Mouse (Mus musculus): Measurements from ENCODE around the gene Kcnj6. TPM values are rescaled to one million over a fixed set of nuclear protein-coding genes. Genes with fewer than 3 reads are reported as not detected.

Gene Kcnj6
- total RNA-seq, 2 experiments from 2014 or later = 60.7 TPM

- peak in 1 of 2 experiments; percentile 35 for DNase-seq (ENCODE audit: low spot score in 2 of 2)
These were observed 64.8 kb downstream of the Kcnj6 start for GRCm38 (mm10) chr16:94932702-94933101.

GRCm38 (mm10) chr16:94931343-94932301 lies 65.9 kb downstream of the Kcnj6 start:
- peak; percentile 49 to 61 for DNase-seq (ENCODE audit: low spot score in 2 of 2)

- DNase-seq (ENCODE audit: low spot score in 2 of 2) = no peak
These were observed 72.1 kb downstream of the Kcnj6 start for GRCm38 (mm10) chr16:94925364-94925763.

GRCm38 (mm10) chr16:94919177-94919576 lies 78.3 kb downstream of the Kcnj6 start:
- peak in 1 of 2 experiments; percentile 29 for DNase-seq (ENCODE audit: low spot score in 2 of 2)

- DNase-seq (ENCODE audit: low spot score in 2 of 2) = peak in 1 of 2 experiments; percentile 34
These were observed 91.5 kb downstream of the Kcnj6 start for GRCm38 (mm10) chr16:94906026-94906425.

GRCm38 (mm10) chr16:94898832-94899231 lies 98.7 kb downstream of the Kcnj6 start:
- DNase-seq (ENCODE audit: low spot score in 2 of 2) = peak; percentile 20 to 33

GRCm38 (mm10) chr16:94892162-94892650 lies 105.3 kb downstream of the Kcnj6 start:
- no peak for DNase-seq (ENCODE audit: low spot score in 2 of 2)

- no peak for DNase-seq (ENCODE audit: low spot score in 2 of 2)
These were observed 106.9 kb downstream of the Kcnj6 start for GRCm38 (mm10) chr16:94890581-94890980.

GRCm38 (mm10) chr16:94890056-94890455 lies 107.4 kb downstream of the Kcnj6 start:
- DNase-seq (ENCODE audit: low spot score in 2 of 2) = no peak

GRCm38 (mm10) chr16:94888554-94888953 lies 108.9 kb downstream of the Kcnj6 start:
- no peak for DNase-seq (ENCODE audit: low spot score in 2 of 2)

- DNase-seq (ENCODE audit: low spot score in 2 of 2) = no peak
These were observed 111.1 kb downstream of the Kcnj6 start for GRCm38 (mm10) chr16:94886398-94886797.

- DNase-seq (ENCODE audit: low spot score in 2 of 2) = peak; percentile 55 to 65
These were observed 112.4 kb downstream of the Kcnj6 start for GRCm38 (mm10) chr16:94885062-94885461.

GRCm38 (mm10) chr16:94883909-94884308 lies 113.6 kb downstream of the Kcnj6 start:
- no peak for DNase-seq (ENCODE audit: low spot score in 2 of 2)

- DNase-seq (ENCODE audit: low spot score in 2 of 2) = no peak
These were observed 114.3 kb downstream of the Kcnj6 start for GRCm38 (mm10) chr16:94883196-94883595.

GRCm38 (mm10) chr16:94882111-94882510 lies 115.4 kb downstream of the Kcnj6 start:
- peak in 1 of 2 experiments; percentile 27 for DNase-seq (ENCODE audit: low spot score in 2 of 2)

GRCm38 (mm10) chr16:94872614-94873272 lies 124.8 kb downstream of the Kcnj6 start:
- peak in 1 of 2 experiments; percentile 40 for DNase-seq (ENCODE audit: low spot score in 2 of 2)

- no peak for DNase-seq (ENCODE audit: low spot score in 2 of 2)
These were observed 129.1 kb downstream of the Kcnj6 start for GRCm38 (mm10) chr16:94868354-94868753.

GRCm38 (mm10) chr16:94866300-94866956 lies 131.1 kb downstream of the Kcnj6 start:
- no peak for DNase-seq (ENCODE audit: low spot score in 2 of 2)

- no peak for DNase-seq (ENCODE audit: low spot score in 2 of 2)
These were observed 131.7 kb downstream of the Kcnj6 start for GRCm38 (mm10) chr16:94865796-94866195.

- no peak for DNase-seq (ENCODE audit: low spot score in 2 of 2)
These were observed 132.4 kb downstream of the Kcnj6 start for GRCm38 (mm10) chr16:94865101-94865500.

- no peak for DNase-seq (ENCODE audit: low spot score in 2 of 2)
These were observed 134.0 kb downstream of the Kcnj6 start for GRCm38 (mm10) chr16:94863475-94863874.
